Mouse (Mus musculus) kidney, embryonic 15.5 days (tissue): ENCODE data around the gene Taf10. TPM values are rescaled to one million over a fixed set of nuclear protein-coding genes. Genes with fewer than 3 reads are reported as not detected.

ENCODE experiments used
- ATAC-seq: fragments of 200-750 bp; cut with Nextera tagmentation; replicated peaks from 2 replicates; pipeline ENCODE4 v1.8.0; 2017; ENCODE audit warnings: moderate TSS enrichment; ENCODE audit not compliant: low FRiP score
- H3K27ac ChIP-seq: fragments of 300-500 bp; sonication (generic); 2 replicates; pipeline ENCODE4 v1.5.1; 2015; ENCODE audit warnings: mild to moderate bottlenecking, inconsistent platforms
- H3K27me3 ChIP-seq: fragments of 300-500 bp; sonication (generic); 2 replicates; pipeline ENCODE4 v1.6.1; 2015; ENCODE audit warnings: inconsistent platforms
- H3K36me3 ChIP-seq: fragments of 300-500 bp; sonication (generic); 2 replicates; pipeline ENCODE4 v1.6.1; 2015; ENCODE audit warnings: inconsistent platforms
- H3K4me1 ChIP-seq: fragments of 300-500 bp; sonication (generic); 2 replicates; pipeline ENCODE4 v1.6.1; 2015; ENCODE audit warnings: inconsistent platforms
- H3K4me2 ChIP-seq: fragments of 300-500 bp; sonication (generic); 2 replicates; pipeline ENCODE4 v1.6.1; 2015; ENCODE audit warnings: moderate library complexity, mild to moderate bottlenecking, inconsistent platforms
- H3K4me3 ChIP-seq: fragments of 300-500 bp; sonication (generic); replicated peaks from 2 replicates; pipeline ENCODE4 v1.5.1; 2015; ENCODE audit warnings: mild to moderate bottlenecking, inconsistent platforms
- H3K9ac ChIP-seq: fragments of 300-500 bp; sonication (generic); 2 replicates; pipeline ENCODE4 v1.6.1; 2015; ENCODE audit warnings: mild to moderate bottlenecking, inconsistent platforms
- H3K9me3 ChIP-seq: fragments of 300-500 bp; sonication (generic); replicated peaks from 2 replicates; pipeline ENCODE4 v1.6.1; 2016; ENCODE audit warnings: inconsistent platforms
- WGBS: fragments of 180-500 bp; shearing (Covaris S2); methylation state at CpG from one replicate; pipeline ENCODE4 v1.1.7; 2015; ENCODE audit warnings: mixed read lengths; 5-methylcytosine and 5-hydroxymethylcytosine counted together
- polyA plus RNA-seq: library from polyadenylated mRNA; unstranded; fragments of >200 nt; fragmentation: Nextera tagmentation; extraction: Ambion mirVana; gene quantifications from 2 replicates; pipeline ENCODE4 v1.2.1, GENCODE M21; 2015

Taf10 gene
- polyA plus RNA-seq, 1 experiment from 2014 or later = 127 TPM

DNA sequence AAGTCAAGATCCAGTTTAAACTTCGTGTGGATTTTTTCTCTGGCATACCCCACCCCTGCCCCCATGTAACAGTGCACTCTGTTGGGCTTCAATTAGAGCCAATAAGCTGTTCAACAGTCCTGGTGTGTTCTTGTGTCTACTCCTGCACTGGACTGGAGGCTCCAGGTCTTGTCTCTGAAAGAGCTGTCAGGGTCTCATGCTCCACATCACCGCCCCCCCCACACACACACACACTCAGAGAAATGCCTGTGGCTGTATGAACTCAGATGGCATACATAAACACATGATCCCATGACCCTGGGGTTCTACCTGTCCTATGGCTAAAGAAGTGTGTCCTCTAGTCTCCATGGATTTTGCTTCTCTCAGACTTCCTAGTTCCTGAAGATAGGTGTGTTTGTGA lies 31.9 kb upstream of the Taf10 start:
- WGBS = 79% methylated on average over 2 of the region's 2 CpGs
- no peak overlapping the region for H3K9ac ChIP-seq
- H3K4me2 ChIP-seq = no peak overlapping the region
- no peak overlapping the region for H3K27ac ChIP-seq
- H3K9me3 ChIP-seq = no peaks in the 10 kb centered on the region
- peaks cover 66% of the 10 kb centered on the region for H3K4me1 ChIP-seq
- H3K36me3 ChIP-seq = peaks cover 39% of the 10 kb centered on the region
- no peaks in the 10 kb centered on the region for H3K27me3 ChIP-seq
- H3K4me3 ChIP-seq = no peak overlapping the region
- no peak for ATAC-seq

- 25% methylated on average over 8 of the region's 8 CpGs for WGBS
- H3K27me3 ChIP-seq = no peaks in the 10 kb centered on the region
- peak overlapping the region; percentile 88 for H3K27ac ChIP-seq
- 0 out of 2 replicates have a peak overlapping the region, but pooled peaks have one; percentile 3 for H3K4me3 ChIP-seq
- peak; percentile 70 for ATAC-seq
- H3K4me2 ChIP-seq = peak overlapping the region; percentile 33
- H3K4me1 ChIP-seq = peaks cover 66% of the 10 kb centered on the region
- H3K9ac ChIP-seq = no peak overlapping the region
- H3K9me3 ChIP-seq = no peaks in the 10 kb centered on the region
- H3K36me3 ChIP-seq = peaks cover 45% of the 10 kb centered on the region
Measured at GRCm38 (mm10) chr7:105774661-105775060, 30.5 kb upstream of the Taf10 start.

- H3K36me3 ChIP-seq = peaks cover 45% of the 10 kb centered on the region
- no peak overlapping the region for H3K4me2 ChIP-seq
- H3K27me3 ChIP-seq = no peaks in the 10 kb centered on the region
- ATAC-seq = no peak
- H3K9ac ChIP-seq = no peak overlapping the region
- no peak overlapping the region for H3K27ac ChIP-seq
- H3K9me3 ChIP-seq = no peaks in the 10 kb centered on the region
- peaks cover 63% of the 10 kb centered on the region for H3K4me1 ChIP-seq
- H3K4me3 ChIP-seq = no peak overlapping the region
- 80% methylated on average over 5 of the region's 5 CpGs for WGBS
Measured at GRCm38 (mm10) chr7:105773041-105773440, 28.9 kb upstream of the Taf10 start.

GRCm38 (mm10) chr7:105772331-105772730 lies 28.2 kb upstream of the Taf10 start:
- no peak overlapping the region for H3K9ac ChIP-seq
- peaks cover 63% of the 10 kb centered on the region for H3K4me1 ChIP-seq
- H3K4me2 ChIP-seq = no peak overlapping the region
- no peak overlapping the region for H3K4me3 ChIP-seq
- ATAC-seq = no peak
- no peaks in the 10 kb centered on the region for H3K27me3 ChIP-seq
- 96% methylated on average over 15 of the region's 15 CpGs for WGBS
- no peaks in the 10 kb centered on the region for H3K9me3 ChIP-seq
- peaks cover 51% of the 10 kb centered on the region for H3K36me3 ChIP-seq
- no peak overlapping the region for H3K27ac ChIP-seq

DNA sequence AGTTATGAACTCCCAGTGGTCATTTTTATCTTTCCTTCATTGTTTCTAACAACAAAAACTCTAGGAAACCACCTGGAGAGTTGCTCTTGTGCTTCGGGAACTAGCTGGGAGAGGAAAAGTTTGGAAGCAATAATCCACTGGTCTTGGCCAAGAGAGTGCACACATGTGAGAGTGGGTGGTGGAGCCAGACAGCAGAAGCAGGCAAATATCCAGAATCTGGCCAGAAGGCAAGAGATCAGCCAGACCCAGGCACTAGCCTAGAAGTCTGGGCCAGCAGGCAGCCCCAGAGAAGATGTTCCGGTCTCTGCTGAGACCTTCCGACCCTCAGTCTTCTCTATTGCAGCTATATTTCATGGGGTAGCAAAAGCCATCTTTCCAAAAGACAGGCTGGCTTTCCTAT lies 25.8 kb upstream of the Taf10 start:
- H3K27me3 ChIP-seq = no peaks in the 10 kb centered on the region
- H3K4me1 ChIP-seq = peaks cover 47% of the 10 kb centered on the region
- H3K4me3 ChIP-seq = no peak overlapping the region
- 62% methylated on average over 3 of the region's 3 CpGs for WGBS
- no peak overlapping the region for H3K4me2 ChIP-seq
- H3K9ac ChIP-seq = no peak overlapping the region
- peaks cover 61% of the 10 kb centered on the region for H3K36me3 ChIP-seq
- no peak for ATAC-seq
- H3K9me3 ChIP-seq = no peaks in the 10 kb centered on the region
- H3K27ac ChIP-seq = no peak overlapping the region

GRCm38 (mm10) chr7:105767729-105768165 lies 23.6 kb upstream of the Taf10 start:
- Histone ChIP-seq H3K27ac (peak overlapping the region; percentile 61), H3K9me3 (no peaks in the 10 kb centered on the region), H3K36me3 (peaks cover 77% of the 10 kb centered on the region), H3K4me2 (0 out of 2 replicates have a peak overlapping the region, but pooled peaks have one; percentile 13), H3K9ac (no peak overlapping the region), H3K4me3 (no peak overlapping the region), H3K27me3 (0 out of 2 replicates have a peak, but pooled peaks cover 3% of the 10 kb centered on the region), H3K4me1 (peaks cover 28% of the 10 kb centered on the region)
- ATAC-seq = peak; percentile 38; the same call in 1 of the 2 replicates
- 14% methylated on average over 6 of the region's 6 CpGs for WGBS

GRCm38 (mm10) chr7:105764331-105764730 lies 20.2 kb upstream of the Taf10 start:
- 94% methylated on average over 11 of the region's 11 CpGs for WGBS
- peaks cover 70% of the 10 kb centered on the region for H3K36me3 ChIP-seq

DNA sequence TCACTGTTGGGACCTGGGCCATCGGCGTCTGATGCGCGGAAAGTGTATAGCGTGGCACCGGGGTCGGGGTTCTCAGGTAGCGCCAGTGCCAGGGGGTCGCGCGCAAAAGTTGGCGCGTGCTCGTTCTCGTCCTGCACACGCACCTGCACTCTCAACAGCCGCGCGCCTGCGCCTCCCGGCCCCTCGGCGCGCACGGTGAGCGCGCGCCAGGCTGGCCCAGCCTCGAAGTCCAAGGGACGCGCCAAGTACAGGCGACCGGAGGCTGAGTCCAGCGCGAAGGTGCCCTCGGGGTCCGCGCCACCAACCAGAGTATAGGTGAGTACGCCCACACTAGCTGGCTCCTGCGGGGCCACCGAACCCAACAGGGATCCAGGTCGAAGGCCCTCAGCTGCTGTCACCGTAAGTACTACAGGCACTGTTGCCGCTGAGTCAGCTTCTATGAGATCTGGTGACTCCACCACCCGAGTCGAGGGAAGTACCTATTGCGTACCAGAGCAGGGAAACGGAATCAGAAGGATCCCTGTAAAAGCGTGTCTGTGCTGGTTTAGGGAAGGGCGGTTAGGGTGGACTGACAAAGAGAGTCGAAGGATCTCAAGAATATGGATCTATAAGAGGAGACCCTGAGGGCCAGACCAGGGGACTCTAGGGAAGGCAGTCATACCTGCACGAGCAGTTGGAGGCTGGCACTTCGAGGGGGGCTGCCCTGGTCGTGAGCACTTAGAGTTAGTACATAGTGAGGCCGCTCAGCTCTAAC lies 18.5 kb upstream of the Taf10 start:
- H3K4me1 ChIP-seq = peaks cover 10% of the 10 kb centered on the region
- H3K9ac ChIP-seq = no peak overlapping the region
- peak overlapping the region; percentile 12; the same call in 1 of the 2 replicates for H3K4me3 ChIP-seq
- peaks cover 84% of the 10 kb centered on the region for H3K36me3 ChIP-seq
- H3K9me3 ChIP-seq = no peaks in the 10 kb centered on the region
- 0 out of 2 replicates have a peak, but pooled peaks cover 3% of the 10 kb centered on the region for H3K27me3 ChIP-seq
- no peak overlapping the region for H3K27ac ChIP-seq
- ATAC-seq = peak; percentile 5; the same call in 1 of the 2 replicates
- WGBS = 50% methylated on average over 55 of the region's 55 CpGs
- peak overlapping the region; percentile 51 for H3K4me2 ChIP-seq

More at GRCm38 (mm10) chr7:105764331-105764730, 20.2 kb upstream of the Taf10 start:
- no peak overlapping the region for H3K4me2 ChIP-seq
- H3K27me3 ChIP-seq = 0 out of 2 replicates have a peak, but pooled peaks cover 3% of the 10 kb centered on the region
- no peak overlapping the region for H3K4me3 ChIP-seq
- H3K4me1 ChIP-seq = peaks cover 25% of the 10 kb centered on the region
- H3K9ac ChIP-seq = no peak overlapping the region
- H3K9me3 ChIP-seq = no peaks in the 10 kb centered on the region
- ATAC-seq = no peak
- H3K27ac ChIP-seq = no peak overlapping the region

GRCm38 (mm10) chr7:105761813-105762484 lies 17.8 kb upstream of the Taf10 start:
- H3K9me3 ChIP-seq = no peaks in the 10 kb centered on the region
- peak overlapping the region; percentile 12; the same call in 1 of the 2 replicates for H3K4me3 ChIP-seq
- ATAC-seq = peak; percentile 43; the same call in 1 of the 2 replicates
- no peak overlapping the region for H3K9ac ChIP-seq
- no peak overlapping the region for H3K27ac ChIP-seq
- peak overlapping the region; percentile 51 for H3K4me2 ChIP-seq
- peaks cover 88% of the 10 kb centered on the region for H3K36me3 ChIP-seq
- 0 out of 2 replicates have a peak, but pooled peaks cover 3% of the 10 kb centered on the region for H3K27me3 ChIP-seq
- 41% methylated on average over 51 of the region's 51 CpGs for WGBS
- H3K4me1 ChIP-seq = peaks cover 6% of the 10 kb centered on the region; the same call in 1 of the 2 replicates

GRCm38 (mm10) chr7:105753281-105753680 lies 9.1 kb upstream of the Taf10 start:
- Histone ChIP-seq H3K4me1 (peaks cover 13% of the 10 kb centered on the region), H3K4me2 (no peak overlapping the region), H3K27me3 (no peaks in the 10 kb centered on the region), H3K9ac (no peak overlapping the region), H3K9me3 (no peaks in the 10 kb centered on the region), H3K36me3 (peaks cover 72% of the 10 kb centered on the region), H3K4me3 (no peak overlapping the region), H3K27ac (no peak overlapping the region)
- ATAC-seq = no peak
- WGBS = 87% methylated on average over 10 of the region's 10 CpGs

- peaks cover 71% of the 10 kb centered on the region for H3K36me3 ChIP-seq
- H3K4me1 ChIP-seq = peaks cover 13% of the 10 kb centered on the region
- WGBS = 83% methylated on average over 2 of the region's 2 CpGs
- H3K4me2 ChIP-seq = no peak overlapping the region
- peak; percentile 19; the same call in 1 of the 2 replicates for ATAC-seq
- no peaks in the 10 kb centered on the region for H3K27me3 ChIP-seq
- 0 out of 2 replicates have a peak overlapping the region, but pooled peaks have one; percentile 25 for H3K27ac ChIP-seq
- H3K9me3 ChIP-seq = no peaks in the 10 kb centered on the region
- no peak overlapping the region for H3K4me3 ChIP-seq
- no peak overlapping the region for H3K9ac ChIP-seq
Measured at GRCm38 (mm10) chr7:105752716-105753115, 8.6 kb upstream of the Taf10 start.
